Mouse (Mus musculus): ENCODE results near the gene Setmar. TPM values are rescaled to one million over a fixed set of nuclear protein-coding genes. Genes with fewer than 3 reads are reported as not detected.

The Setmar gene
- 1 to 10 TPM; 3.0 to 3.5 TPM for total RNA-seq (2021)
- long read RNA-seq, experiment 1, partial matches to known transcripts = 0 of 1 reads
- long read RNA-seq, experiment 1, other reads (novel, unspliced or antisense) = 1 of 1 reads
- long read RNA-seq, experiment 2 = 0 reads

GRCm38 (mm10) chr6:108064918-108065526 lies at the start of gene Setmar:
Gene Setmar (plus strand): TSS chr6:108065045.
- DNase-seq = peak; percentile 97 to 99

- DNase-seq = no peak
These were observed 43.2 kb upstream of the Setmar start for GRCm38 (mm10) chr6:108021646-108022045.

GRCm38 (mm10) chr6:108055041-108055440 lies 9.8 kb upstream of the Setmar start:
- DNase-seq = peak; percentile 22 to 56

GRCm38 (mm10) chr6:108055946-108056345 lies 8.9 kb upstream of the Setmar start:
- no peak for DNase-seq

- no peak for DNase-seq
These were observed 7.5 kb upstream of the Setmar start for GRCm38 (mm10) chr6:108057353-108057752.

GRCm38 (mm10) chr6:108058066-108058465 lies 6.8 kb upstream of the Setmar start:
- DNase-seq = no peak

- DNase-seq = no peak
These were observed 3.7 kb upstream of the Setmar start for GRCm38 (mm10) chr6:108061121-108061520.

- peak; percentile 76 to 77 for DNase-seq
These were observed 738 bp downstream of the Setmar start for GRCm38 (mm10) chr6:108065583-108065982.

GRCm38 (mm10) chr6:108070947-108071346 lies 6.1 kb downstream of the Setmar start:
- no peak for DNase-seq

GRCm38 (mm10) chr6:108073071-108073470 lies 8.2 kb downstream of the Setmar start:
- DNase-seq = no peak

- no peak for DNase-seq
These were observed 9.1 kb downstream of the Setmar start for GRCm38 (mm10) chr6:108073931-108074330.

- DNase-seq = no peak
These were observed 9.8 kb downstream of the Setmar start for GRCm38 (mm10) chr6:108074624-108075023.

GRCm38 (mm10) chr6:108075857-108076256 lies 11.0 kb downstream of the Setmar start:
- no peak for DNase-seq

GRCm38 (mm10) chr6:108091296-108091695 lies 26.5 kb downstream of the Setmar start:
- DNase-seq = no peak

- DNase-seq = no peak
These were observed 27.8 kb downstream of the Setmar start for GRCm38 (mm10) chr6:108092646-108093045.

GRCm38 (mm10) chr6:108093449-108093848 lies 28.6 kb downstream of the Setmar start:
- no peak for DNase-seq

- no peak for DNase-seq
These were observed 30.6 kb downstream of the Setmar start for GRCm38 (mm10) chr6:108095445-108095844.

- peak; percentile 78 to 82 for DNase-seq
These were observed 33.5 kb downstream of the Setmar start for GRCm38 (mm10) chr6:108098171-108098845.

- no peak for DNase-seq
These were observed 34.0 kb downstream of the Setmar start for GRCm38 (mm10) chr6:108098846-108099217.

GRCm38 (mm10) chr6:108101936-108102830 lies 37.3 kb downstream of the Setmar start:
- peak; percentile 29 to 74 for DNase-seq

GRCm38 (mm10) chr6:108107376-108107775 lies 42.5 kb downstream of the Setmar start:
- DNase-seq = no peak

GRCm38 (mm10) chr6:108110336-108110735 lies 45.5 kb downstream of the Setmar start:
- no peak for DNase-seq

GRCm38 (mm10) chr6:108111693-108112092 lies 46.8 kb downstream of the Setmar start:
- DNase-seq = no peak
